ENCODE assay signal across 27 mouse cellular contexts in the genomic region with DNA sequence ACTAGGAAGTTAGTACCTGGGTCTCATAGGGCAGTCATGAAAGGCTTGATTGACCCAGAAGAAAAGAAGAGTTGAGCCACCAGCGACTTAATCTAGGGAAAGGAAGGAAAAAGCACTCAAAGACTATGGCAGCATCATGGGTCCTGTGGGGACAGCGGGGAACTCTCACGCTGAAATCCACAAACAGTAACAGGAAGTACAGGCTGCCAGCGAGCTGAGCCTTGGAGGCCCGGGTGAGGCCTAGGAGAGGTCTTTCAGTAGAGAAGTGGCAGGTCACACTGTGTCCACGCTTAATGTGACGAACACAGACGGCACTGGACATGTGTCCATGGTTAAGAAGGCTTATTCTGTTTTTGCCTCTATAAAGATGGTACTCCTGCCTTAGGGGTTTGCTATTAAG. TPM values are rescaled to one million over a fixed set of nuclear protein-coding genes. Genes with fewer than 3 reads are reported as not detected.
DNase-seq lines count a peak whose midpoint lies in the region; ATAC-seq and TF ChIP-seq lines count a peak whose summit lies in the region.
"Had no signal": no experiment of that assay in that cellular context is flagged by ENCODE, and none has a peak within 500 bp of the region (broad histone marks: within the 10 kb centered on the region; RNA-seq: fewer than 3 reads in every experiment).

No protein-coding gene starts in this region.

- no peak overlapping the region for H3K4me3 ChIP-seq in forebrain, embryonic 13.5 days
- H3K4me3 ChIP-seq in stomach, postnatal 0 days (ENCODE audit: low read depth, low read length), result no peak overlapping the region
- H3K4me3 ChIP-seq: embryonic facial prominence, embryonic 13.5 days; embryonic facial prominence, embryonic 15.5 days; erythroblast, embryonic 14.5 days; forebrain, embryonic 10.5 days; forebrain, embryonic 12.5 days; forebrain, embryonic 15.5 days had no signal

- peak; percentile 84 for DNase-seq in heart, adult 11 months
- DNase-seq in heart, postnatal 36 days, result no peak
- no peak for DNase-seq in stomach, postnatal 0 days (ENCODE audit: low spot score)
- DNase-seq: adrenal gland, adult 2 months; adrenal gland, postnatal 10 days; adrenal gland, postnatal 25 days; B cell, adult 2 months; cerebellum, adult 11-12 months; cerebellum, adult 2 months; cerebellum, adult 9-10 months; cerebellum, postnatal 10 days; cerebellum, postnatal 25 days; embryo, embryonic 11 days; forebrain, postnatal 0 days had no signal

- peak; percentile 56; the same call in 1 of the 2 replicates for ATAC-seq in granulocyte monocyte progenitor cell, adult 5-6 weeks (replicated peaks; ENCODE audit: poor library complexity, severe bottlenecking)
- ATAC-seq in megakaryocyte, adult 5-6 weeks (ENCODE audit: poor library complexity, severe bottlenecking), result peak; percentile 57
- no peak for ATAC-seq in forebrain, embryonic 13.5 days
- no peak for ATAC-seq in stomach, postnatal 0 days (ENCODE audit: low FRiP score, low TSS enrichment)
- ATAC-seq in cerebellum, adult (ENCODE audit: insufficient number of reproducible peaks, low FRiP score, low TSS enrichment), result no peak
- ATAC-seq: CD4-positive, CD25-positive, alpha-beta regulatory T cell, adult 4 months; forebrain, embryonic 15.5 days; forebrain, postnatal 0 days had no signal

- no peak overlapping the region for H3K4me2 ChIP-seq in forebrain, embryonic 13.5 days
- H3K4me2 ChIP-seq in stomach, postnatal 0 days (replicated peaks; ENCODE audit: low read depth), result no peak overlapping the region
- H3K4me2 ChIP-seq: embryonic facial prominence, embryonic 13.5 days; embryonic facial prominence, embryonic 15.5 days; forebrain, embryonic 12.5 days; forebrain, embryonic 15.5 days had no signal

- H3K36me3 ChIP-seq in forebrain, embryonic 13.5 days (ENCODE audit: poor library complexity, severe bottlenecking), result peaks cover 66% of the 10 kb centered on the region
- peaks cover 8% of the 10 kb centered on the region; the same call in 1 of the 2 replicates for H3K36me3 ChIP-seq in stomach, postnatal 0 days (ENCODE audit: control insufficient read depth, insufficient read depth, low read length)

- WGBS in forebrain, embryonic 13.5 days, result 89% methylated on average over 8 of the region's 8 CpGs
- 84% methylated on average over 8 of the region's 8 CpGs for WGBS in stomach, postnatal 0 days

- no peaks in the 10 kb centered on the region for H3K9me3 ChIP-seq in forebrain, embryonic 13.5 days (replicated peaks)
- no peaks in the 10 kb centered on the region for H3K9me3 ChIP-seq in stomach, postnatal 0 days (ENCODE audit: control insufficient read depth, low read length)
- H3K9me3 ChIP-seq: embryonic facial prominence, embryonic 13.5 days; embryonic facial prominence, embryonic 15.5 days; forebrain, embryonic 10.5 days; forebrain, embryonic 12.5 days; forebrain, embryonic 15.5 days; G1E had no signal

- TF ChIP-seq EP300 in stomach, postnatal 0 days (optimal IDR thresholded peaks at IDR 0.05), result no peak

- no peak overlapping the region for H3K27ac ChIP-seq in forebrain, embryonic 13.5 days
- no peak overlapping the region for H3K27ac ChIP-seq in stomach, postnatal 0 days (replicated peaks)
- H3K27ac ChIP-seq: embryonic facial prominence, embryonic 13.5 days; embryonic facial prominence, embryonic 15.5 days; forebrain, embryonic 10.5 days; forebrain, embryonic 12.5 days; forebrain, embryonic 15.5 days had no signal

- no peaks in the 10 kb centered on the region for H3K27me3 ChIP-seq in forebrain, embryonic 13.5 days
- H3K27me3 ChIP-seq in stomach, postnatal 0 days (ENCODE audit: control insufficient read depth, insufficient read depth, low read length), result no peaks in the 10 kb centered on the region
- H3K27me3 ChIP-seq: CH12.LX; embryonic facial prominence, embryonic 13.5 days; embryonic facial prominence, embryonic 15.5 days; forebrain, embryonic 12.5 days; forebrain, embryonic 15.5 days had no signal

- TF ChIP-seq CTCF in stomach, postnatal 0 days (IDR thresholded peaks at IDR 0.05; ENCODE audit: low read depth), result no peak

- H3K4me1 ChIP-seq in forebrain, embryonic 13.5 days, result no peaks in the 10 kb centered on the region
- no peaks in the 10 kb centered on the region for H3K4me1 ChIP-seq in stomach, postnatal 0 days (replicated peaks; ENCODE audit: control insufficient read depth, insufficient read depth)
- H3K4me1 ChIP-seq: embryonic facial prominence, embryonic 13.5 days; embryonic facial prominence, embryonic 15.5 days; forebrain, embryonic 10.5 days; forebrain, embryonic 12.5 days; forebrain, embryonic 15.5 days had no signal

- intact Hi-C loops in heart, postnatal 36 days (cut with DNase I), result no loop called here

- no peak overlapping the region for H3K9ac ChIP-seq in forebrain, embryonic 13.5 days
- H3K9ac ChIP-seq in stomach, postnatal 0 days (ENCODE audit: low read length), result no peak overlapping the region
- H3K9ac ChIP-seq: embryonic facial prominence, embryonic 13.5 days; embryonic facial prominence, embryonic 15.5 days; forebrain, embryonic 12.5 days; forebrain, embryonic 15.5 days; forebrain, postnatal 0 days had no signal

RNA-seq across cellular contexts. Expression of gene Ercc8, which starts 21.1 kb away (rescaled TPM):
- 1 to 10 TPM; 5.5 to 6.6 TPM for total RNA-seq in heart, postnatal 36 days (2021)
- total RNA-seq in granulocyte monocyte progenitor cell, adult 5-6 weeks (2014; fragmentation: Nextera tagmentation), result 18.1 and 21.1 TPM in 2 replicates
- 12.4 and 13.5 TPM in 2 replicates for total RNA-seq in granulocyte monocyte progenitor cell, adult 5-6 weeks (2017)
- total RNA-seq in megakaryocyte, adult 5-6 weeks (2015), result 6.0 and 6.7 TPM in 2 replicates
- total RNA-seq in megakaryocyte, adult 5-6 weeks (2017), result 7.1 and 8.7 TPM in 2 replicates
- 25.6 and 27.8 TPM in 2 replicates for polyA plus RNA-seq in forebrain, embryonic 13.5 days (2015; fragmentation: Nextera tagmentation; extraction: Ambion mirVana)
- polyA plus RNA-seq in stomach, postnatal 0 days (2015; fragmentation: Nextera tagmentation; extraction: Ambion mirVana), result 8.3 and 8.4 TPM in 2 replicates

RNA-seq across cellular contexts. Expression of gene Ndufaf2, which starts 21.2 kb away (rescaled TPM):
- 10 to 100 TPM; 23.1 to 30.4 TPM for total RNA-seq in heart, postnatal 36 days (2021)
- 40.9 and 101 TPM in 2 replicates for total RNA-seq in granulocyte monocyte progenitor cell, adult 5-6 weeks (2014; fragmentation: Nextera tagmentation)
- total RNA-seq in granulocyte monocyte progenitor cell, adult 5-6 weeks (2017), result 69.2 and 69.6 TPM in 2 replicates
- 13.9 and 14.9 TPM in 2 replicates for total RNA-seq in megakaryocyte, adult 5-6 weeks (2015)
- 21.3 and 23.1 TPM in 2 replicates for total RNA-seq in megakaryocyte, adult 5-6 weeks (2017)
- polyA plus RNA-seq in forebrain, embryonic 13.5 days (2015; fragmentation: Nextera tagmentation; extraction: Ambion mirVana), result 85.9 and 88.7 TPM in 2 replicates
- polyA plus RNA-seq in stomach, postnatal 0 days (2015; fragmentation: Nextera tagmentation; extraction: Ambion mirVana), result 39.9 and 44.9 TPM in 2 replicates

RNA-seq across cellular contexts. Expression of gene Elovl7, which starts 34.6 kb away (rescaled TPM):
- total RNA-seq in heart, postnatal 36 days (2021), result under 1 TPM; 0.14 to 0.33 TPM
- total RNA-seq in granulocyte monocyte progenitor cell, adult 5-6 weeks (2014; fragmentation: Nextera tagmentation), result 5.2 and 7.5 TPM in 2 replicates
- 2.1 and 2.7 TPM in 2 replicates for total RNA-seq in granulocyte monocyte progenitor cell, adult 5-6 weeks (2017)
- total RNA-seq in megakaryocyte, adult 5-6 weeks (2015), result 6.9 and 9.3 TPM in 2 replicates
- total RNA-seq in megakaryocyte, adult 5-6 weeks (2017), result 3.9 and 4.4 TPM in 2 replicates
- 0.86 and 1.3 TPM in 2 replicates for polyA plus RNA-seq in forebrain, embryonic 13.5 days (2015; fragmentation: Nextera tagmentation; extraction: Ambion mirVana)
- 71.0 and 73.3 TPM in 2 replicates for polyA plus RNA-seq in stomach, postnatal 0 days (2015; fragmentation: Nextera tagmentation; extraction: Ambion mirVana)
- polyA plus RNA-seq: erythroblast, embryonic 14.5 days; G1E had no signal

Comparison
In these comparisons a context has a peak if more than half of its experiments do, and no peak if none do; other contexts are left out.
1. ATAC-seq: peak in granulocyte monocyte progenitor cell, adult 5-6 weeks (single experiment) and megakaryocyte, adult 5-6 weeks (single experiment); none in forebrain, embryonic 13.5 days (single experiment), stomach, postnatal 0 days (single experiment) and cerebellum, adult (single experiment).